Mouse (Mus musculus): ENCODE results near the gene Slc29a1. TPM values are rescaled to one million over a fixed set of nuclear protein-coding genes. Genes with fewer than 3 reads are reported as not detected.

Slc29a1 gene
- polyA plus RNA-seq, 2 experiments: 103 to 122 TPM

DNA sequence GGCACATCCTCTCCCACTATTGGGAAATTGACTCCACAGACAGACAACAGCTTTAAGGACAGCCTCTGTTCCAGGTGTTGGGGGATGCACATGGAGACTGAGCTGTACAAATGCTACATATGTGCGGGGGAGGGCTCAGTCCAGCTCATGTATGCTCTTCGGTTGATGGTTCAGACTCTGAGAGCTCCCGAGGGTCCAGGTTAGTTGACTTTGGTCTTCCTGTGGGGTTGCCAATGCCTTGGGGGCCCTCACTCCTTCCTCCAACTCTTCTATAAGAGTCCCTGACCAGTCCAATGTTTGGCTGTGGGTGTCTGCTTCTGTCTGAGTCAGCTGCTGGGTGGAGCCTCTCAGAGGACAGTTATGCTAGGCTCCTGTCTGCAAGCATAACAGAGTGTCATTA, 46.3 kb downstream of the Slc29a1 start:
- H3K27me3 ChIP-seq (ENCODE audit: control insufficient read depth, insufficient read depth, low read length): no peaks in the 10 kb centered on the region
- 82% methylated on average over 3 of the region's 3 CpGs for WGBS
- peaks cover 18% of the 10 kb centered on the region for H3K4me1 ChIP-seq (ENCODE audit: control insufficient read depth, insufficient read depth, low read length)
- no peak for DNase-seq (ENCODE audit: low spot score)
- no peaks in the 10 kb centered on the region for H3K36me3 ChIP-seq (ENCODE audit: control insufficient read depth, insufficient read depth, low read length)
- no peak for TF ChIP-seq POLR2A (IDR thresholded peaks at IDR 0.05; ENCODE audit: borderline replicate concordance, extremely low read depth, insufficient read depth, insufficient read length)
- H3K4me2 ChIP-seq (replicated peaks; ENCODE audit: low read depth, low read length, severe bottlenecking): no peak overlapping the region
- no peak overlapping the region for H3K9ac ChIP-seq (ENCODE audit: low read depth, low read length, severe bottlenecking)
- no peak overlapping the region for H3K4me3 ChIP-seq (replicated peaks; ENCODE audit: low read length)
- H3K9me3 ChIP-seq (ENCODE audit: control insufficient read depth, low read length): no peaks in the 10 kb centered on the region
- no peak overlapping the region for H3K27ac ChIP-seq (replicated peaks; ENCODE audit: low read depth, low read length)
- ATAC-seq (ENCODE audit: low FRiP score, low read depth): no peak

DNA sequence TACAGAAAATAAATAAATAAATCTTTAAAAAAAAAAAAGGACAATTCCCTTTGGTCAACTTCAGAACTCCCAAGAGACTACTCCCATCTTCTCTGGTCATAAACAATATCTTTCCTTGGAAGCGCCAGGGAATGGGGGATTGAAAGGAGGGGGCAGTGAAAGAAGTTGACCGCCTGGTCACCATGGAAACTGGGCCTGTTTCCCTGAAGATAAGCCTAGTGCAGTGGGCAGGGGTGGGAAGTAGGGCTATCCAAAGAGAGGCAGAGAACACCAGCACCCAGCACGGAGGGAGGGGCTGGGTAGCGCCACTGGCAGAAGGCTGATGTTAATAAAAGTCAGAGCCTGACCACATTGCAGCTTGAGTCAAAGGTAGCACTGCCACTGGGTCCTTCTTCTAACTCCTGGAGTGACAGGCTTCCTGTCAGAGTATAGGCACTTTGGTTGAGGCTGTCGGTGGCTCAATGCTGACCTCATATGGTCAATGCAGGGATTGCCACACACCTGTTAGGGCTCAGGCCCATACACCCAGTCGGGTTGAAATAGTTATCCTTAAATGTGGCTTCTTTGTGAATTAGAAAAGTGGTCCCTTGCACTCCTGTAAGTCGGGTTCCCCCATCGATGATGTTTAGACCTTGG, 47.5 kb downstream of the Slc29a1 start:
- peak; percentile 50; the same call in 1 of the 2 replicates for ATAC-seq (ENCODE audit: low FRiP score, low read depth)
- H3K4me3 ChIP-seq (replicated peaks; ENCODE audit: low read length): no peak overlapping the region
- no peak overlapping the region for H3K4me2 ChIP-seq (replicated peaks; ENCODE audit: low read depth, low read length, severe bottlenecking)
- H3K9me3 ChIP-seq (ENCODE audit: control insufficient read depth, low read length): no peaks in the 10 kb centered on the region
- WGBS: 7% methylated on average over 8 of the region's 8 CpGs
- peaks cover 14% of the 10 kb centered on the region for H3K4me1 ChIP-seq (ENCODE audit: control insufficient read depth, insufficient read depth, low read length)
- H3K27me3 ChIP-seq (ENCODE audit: control insufficient read depth, insufficient read depth, low read length): peaks cover 9% of the 10 kb centered on the region
- H3K27ac ChIP-seq (replicated peaks; ENCODE audit: low read depth, low read length): no peak overlapping the region
- H3K9ac ChIP-seq (ENCODE audit: low read depth, low read length, severe bottlenecking): no peak overlapping the region
- no peaks in the 10 kb centered on the region for H3K36me3 ChIP-seq (ENCODE audit: control insufficient read depth, insufficient read depth, low read length)
- DNase-seq (ENCODE audit: low spot score): peak; percentile 74
- TF ChIP-seq POLR2A (IDR thresholded peaks at IDR 0.05; ENCODE audit: borderline replicate concordance, extremely low read depth, insufficient read depth, insufficient read length): no peak

DNA sequence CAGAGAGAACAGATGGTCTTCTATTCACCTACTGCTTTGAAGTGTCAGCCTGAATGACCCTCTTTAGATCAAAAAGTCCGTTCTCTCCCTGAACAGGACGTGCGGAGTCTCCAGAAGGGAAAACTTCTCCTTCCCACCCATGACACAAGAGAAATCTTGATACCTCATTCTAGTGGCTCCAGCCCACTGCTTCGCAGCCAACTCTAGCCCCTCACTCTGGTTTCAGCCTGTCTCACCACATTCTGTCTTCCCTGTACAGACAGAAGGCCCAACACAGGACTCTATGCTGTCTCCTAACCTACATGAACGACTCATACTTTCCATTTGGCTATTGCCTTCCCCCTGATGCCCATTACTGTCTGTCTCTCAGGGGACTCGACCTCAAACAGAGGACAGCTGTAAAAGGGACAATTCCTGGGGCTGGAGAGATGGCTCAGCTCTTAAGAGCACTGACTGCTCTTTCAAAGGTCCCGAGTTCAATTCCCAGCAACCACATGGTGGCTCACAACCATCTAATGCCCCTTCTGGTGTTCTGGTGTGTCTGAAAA, 48.1 kb downstream of the Slc29a1 start:
- Histone ChIP-seq H3K9ac (ENCODE audit: low read depth, low read length, severe bottlenecking) (no peak overlapping the region), H3K27ac (replicated peaks; ENCODE audit: low read depth, low read length) (no peak overlapping the region), H3K4me3 (replicated peaks; ENCODE audit: low read length) (no peak overlapping the region), H3K27me3 (ENCODE audit: control insufficient read depth, insufficient read depth, low read length) (peaks cover 15% of the 10 kb centered on the region), H3K36me3 (ENCODE audit: control insufficient read depth, insufficient read depth, low read length) (peaks cover 4% of the 10 kb centered on the region; the same call in 1 of the 2 replicates), H3K9me3 (ENCODE audit: control insufficient read depth, low read length) (no peaks in the 10 kb centered on the region), H3K4me2 (replicated peaks; ENCODE audit: low read depth, low read length, severe bottlenecking) (no peak overlapping the region), H3K4me1 (ENCODE audit: control insufficient read depth, insufficient read depth, low read length) (peaks cover 14% of the 10 kb centered on the region)
- ATAC-seq (ENCODE audit: low FRiP score, low read depth) (no peak), DNase-seq (ENCODE audit: low spot score) (no peak)
- TF ChIP-seq POLR2A (IDR thresholded peaks at IDR 0.05; ENCODE audit: borderline replicate concordance, extremely low read depth, insufficient read depth, insufficient read length): no peak
- 46% methylated on average over 7 of the region's 7 CpGs for WGBS

DNA sequence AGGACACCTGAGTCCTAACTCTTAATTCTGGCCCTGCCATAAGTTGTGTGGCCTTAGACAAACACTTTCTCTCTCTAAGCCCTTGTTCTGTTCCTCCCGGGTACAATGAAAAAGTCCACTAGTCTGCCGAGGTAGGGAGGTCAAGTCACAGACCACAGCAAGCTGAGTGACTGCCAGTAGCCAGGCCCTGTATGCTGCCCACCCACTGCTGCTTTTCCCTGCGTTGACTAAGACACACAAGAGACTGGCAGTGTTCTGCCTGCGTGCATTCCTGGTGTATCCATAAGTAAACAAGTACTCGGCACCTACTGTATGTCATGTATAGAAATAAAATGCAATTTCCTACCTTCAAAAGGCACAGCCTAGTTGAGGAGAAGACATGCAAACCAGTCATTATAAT, 49.2 kb downstream of the Slc29a1 start:
- Histone ChIP-seq H3K27me3 (ENCODE audit: control insufficient read depth, insufficient read depth, low read length) (peaks cover 26% of the 10 kb centered on the region), H3K4me2 (replicated peaks; ENCODE audit: low read depth, low read length, severe bottlenecking) (peak overlapping the region; percentile 82), H3K36me3 (ENCODE audit: control insufficient read depth, insufficient read depth, low read length) (peaks cover 9% of the 10 kb centered on the region; the same call in 1 of the 2 replicates)

DNA sequence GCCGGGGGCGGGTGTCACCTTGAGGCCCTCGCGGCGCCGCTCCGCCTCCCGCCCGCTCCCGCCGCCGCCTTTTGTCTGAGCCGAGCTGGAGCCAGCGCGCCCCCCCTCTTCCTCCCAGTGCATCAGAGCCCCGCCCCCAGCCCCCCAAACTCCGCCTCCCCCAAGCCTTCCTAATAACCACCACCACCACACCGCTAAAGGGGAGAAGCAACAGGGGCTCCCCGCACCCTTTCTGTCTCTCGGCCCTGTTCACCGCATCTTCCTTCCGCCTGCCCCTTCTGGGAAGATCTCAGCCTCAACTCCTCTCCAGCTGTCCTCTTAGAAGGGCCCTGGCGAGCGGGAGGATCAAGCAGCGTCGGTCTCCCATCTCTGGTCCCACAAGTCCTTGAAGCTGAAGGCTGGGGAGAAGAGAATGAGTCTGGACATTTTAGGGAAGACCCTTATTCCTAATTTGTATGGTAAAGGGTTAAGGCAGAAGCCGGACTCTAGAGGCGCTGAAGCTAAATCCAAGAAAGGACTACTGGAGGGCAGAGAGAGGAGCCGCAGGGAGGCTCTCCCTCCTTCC, 49.7 kb downstream of the Slc29a1 start, which contains the start of gene Tmem151b:
TSS of gene Tmem151b (minus strand) at position 61 of the 565 bp plus-strand sequence.
- WGBS: 1% methylated on average over 17 of the region's 29 CpGs
- ATAC-seq (ENCODE audit: low FRiP score, low read depth): peak; percentile 53

More for the DNA sequence above, 49.2 kb downstream of the Slc29a1 start:
- H3K9me3 ChIP-seq (ENCODE audit: control insufficient read depth, low read length): no peaks in the 10 kb centered on the region
- no peak overlapping the region for H3K27ac ChIP-seq (replicated peaks; ENCODE audit: low read depth, low read length)
- no peak for ATAC-seq (ENCODE audit: low FRiP score, low read depth)
- DNase-seq (ENCODE audit: low spot score): no peak
- peak overlapping the region; percentile 87; the same call in 1 of the 2 replicates for H3K9ac ChIP-seq (ENCODE audit: low read depth, low read length, severe bottlenecking)
- TF ChIP-seq POLR2A (IDR thresholded peaks at IDR 0.05; ENCODE audit: borderline replicate concordance, extremely low read depth, insufficient read depth, insufficient read length): no peak
- peaks cover 9% of the 10 kb centered on the region; the same call in 1 of the 2 replicates for H3K4me1 ChIP-seq (ENCODE audit: control insufficient read depth, insufficient read depth, low read length)
- WGBS: 30% methylated on average over 5 of the region's 5 CpGs
- peak overlapping the region; percentile 79 for H3K4me3 ChIP-seq (replicated peaks; ENCODE audit: low read length)

More for the DNA sequence above, 49.7 kb downstream of the Slc29a1 start, which contains the start of gene Tmem151b:
- TF ChIP-seq POLR2A (IDR thresholded peaks at IDR 0.05; ENCODE audit: borderline replicate concordance, extremely low read depth, insufficient read depth, insufficient read length): no peak
- peaks cover 31% of the 10 kb centered on the region for H3K27me3 ChIP-seq (ENCODE audit: control insufficient read depth, insufficient read depth, low read length)
- H3K4me1 ChIP-seq (ENCODE audit: control insufficient read depth, insufficient read depth, low read length): peaks cover 9% of the 10 kb centered on the region; the same call in 1 of the 2 replicates
- H3K9me3 ChIP-seq (ENCODE audit: control insufficient read depth, low read length): no peaks in the 10 kb centered on the region
- peak within 1 kb of the TSS; percentile 87 for H3K9ac ChIP-seq (ENCODE audit: low read depth, low read length, severe bottlenecking)
- DNase-seq (ENCODE audit: low spot score): peak; percentile 69
- H3K27ac ChIP-seq (replicated peaks; ENCODE audit: low read depth, low read length): peak within 1 kb of the TSS; percentile 65
- peaks cover 12% of the 10 kb centered on the region; the same call in 1 of the 2 replicates for H3K36me3 ChIP-seq (ENCODE audit: control insufficient read depth, insufficient read depth, low read length)
- H3K4me3 ChIP-seq (replicated peaks; ENCODE audit: low read length): peak within 1 kb of the TSS; percentile 79
- peak within 1 kb of the TSS; percentile 82 for H3K4me2 ChIP-seq (replicated peaks; ENCODE audit: low read depth, low read length, severe bottlenecking)

Measured in limb, embryonic 14.5 days (tissue).